Mouse (Mus musculus) urinary bladder, postnatal 4 days (tissue): ENCODE data around the gene Lurap1.
A peak's percentile ranks its signal among the peaks of the same experiment; 100 is the strongest.

Experiments used
- DNase-seq, 2 experiments: peaks; one replicate each; pipeline ENCODE4 v3.0.0; 2021 to 2022; ENCODE audit warnings: low spot score in 2 of 2

The Lurap1 gene

GRCm38 (mm10) chr4:116160769-116161168, 9.6 kb upstream of the Lurap1 start:
- no peak for DNase-seq

DNA sequence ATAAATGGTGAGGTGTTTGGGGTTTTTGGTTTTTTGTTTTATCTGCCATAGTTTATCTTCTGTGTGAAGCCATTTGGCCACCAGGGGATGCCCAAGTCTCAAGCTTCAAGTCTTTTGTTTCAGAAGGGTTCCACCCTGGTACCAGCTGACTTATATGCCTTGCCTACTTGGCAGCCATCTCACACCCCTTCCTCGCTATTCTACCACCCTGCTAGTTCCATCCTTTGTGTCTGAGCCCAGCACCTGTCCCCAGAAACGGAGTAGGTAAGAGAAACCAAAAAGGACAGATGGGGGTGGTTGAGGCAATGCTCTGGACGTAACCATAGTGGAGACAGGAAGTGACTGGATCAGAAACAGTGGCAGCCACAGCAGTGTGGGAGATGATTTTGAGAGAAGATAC, 8.8 kb upstream of the Lurap1 start:
- no peak for DNase-seq

DNA sequence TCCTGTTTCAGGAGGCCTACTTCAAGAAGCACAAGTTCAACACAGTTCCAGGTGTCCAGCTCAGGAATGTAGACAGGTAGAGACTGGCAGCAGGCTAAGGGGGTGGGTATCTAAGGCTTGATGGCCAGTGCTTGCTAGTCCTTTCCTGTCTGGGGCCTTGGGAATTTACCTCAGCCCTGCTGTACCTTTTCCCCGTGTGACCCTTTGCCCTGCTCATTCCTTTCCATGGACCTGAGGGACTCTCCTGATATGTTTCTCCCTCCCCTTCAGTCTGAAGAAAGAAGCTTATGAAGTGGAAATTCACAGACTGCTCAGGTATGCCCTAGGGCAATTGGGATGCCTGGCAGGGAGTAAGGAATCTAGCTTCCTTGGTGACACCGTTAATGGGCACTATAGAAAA, 6.7 kb upstream of the Lurap1 start:
- DNase-seq: no peak

DNA sequence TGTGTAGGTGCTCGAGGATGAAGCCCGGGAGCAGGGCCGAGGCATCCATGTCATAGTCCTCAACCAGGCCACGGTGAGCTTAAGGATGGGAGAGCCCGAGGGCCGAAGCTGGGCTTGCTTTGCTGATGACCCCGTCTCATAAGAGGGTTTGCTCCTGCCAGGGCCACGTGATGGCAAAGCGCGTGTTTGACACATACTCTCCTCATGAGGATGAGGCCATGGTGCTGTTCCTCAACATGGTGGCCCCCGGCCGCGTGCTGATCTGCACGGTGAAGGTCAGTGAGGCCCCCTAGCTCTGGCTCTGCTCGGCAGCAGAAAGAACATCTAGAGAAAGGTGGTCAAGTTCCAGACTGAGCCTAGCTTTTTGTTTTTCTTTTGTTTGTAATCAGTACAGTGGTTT, 1.6 kb upstream of the Lurap1 start:
- no peak for DNase-seq

DNA sequence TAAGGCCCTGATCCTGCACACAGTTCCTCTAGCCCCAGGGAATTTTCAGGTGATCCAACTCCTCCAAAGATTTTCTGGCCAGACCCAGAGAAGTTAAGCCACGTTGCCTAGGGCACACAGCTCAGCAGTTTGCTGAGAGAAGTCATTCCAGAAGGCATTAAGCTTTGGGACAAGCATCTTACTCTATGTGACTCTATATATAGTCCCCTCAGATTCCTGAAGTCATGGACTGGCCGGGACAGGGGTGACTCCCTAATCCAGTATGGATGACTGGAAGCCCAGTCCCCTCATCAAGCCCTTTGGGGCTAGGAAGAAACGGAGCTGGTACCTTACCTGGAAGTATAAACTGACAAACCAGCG, 296 bp downstream of the Lurap1 start:
- DNase-seq: no peak

DNA sequence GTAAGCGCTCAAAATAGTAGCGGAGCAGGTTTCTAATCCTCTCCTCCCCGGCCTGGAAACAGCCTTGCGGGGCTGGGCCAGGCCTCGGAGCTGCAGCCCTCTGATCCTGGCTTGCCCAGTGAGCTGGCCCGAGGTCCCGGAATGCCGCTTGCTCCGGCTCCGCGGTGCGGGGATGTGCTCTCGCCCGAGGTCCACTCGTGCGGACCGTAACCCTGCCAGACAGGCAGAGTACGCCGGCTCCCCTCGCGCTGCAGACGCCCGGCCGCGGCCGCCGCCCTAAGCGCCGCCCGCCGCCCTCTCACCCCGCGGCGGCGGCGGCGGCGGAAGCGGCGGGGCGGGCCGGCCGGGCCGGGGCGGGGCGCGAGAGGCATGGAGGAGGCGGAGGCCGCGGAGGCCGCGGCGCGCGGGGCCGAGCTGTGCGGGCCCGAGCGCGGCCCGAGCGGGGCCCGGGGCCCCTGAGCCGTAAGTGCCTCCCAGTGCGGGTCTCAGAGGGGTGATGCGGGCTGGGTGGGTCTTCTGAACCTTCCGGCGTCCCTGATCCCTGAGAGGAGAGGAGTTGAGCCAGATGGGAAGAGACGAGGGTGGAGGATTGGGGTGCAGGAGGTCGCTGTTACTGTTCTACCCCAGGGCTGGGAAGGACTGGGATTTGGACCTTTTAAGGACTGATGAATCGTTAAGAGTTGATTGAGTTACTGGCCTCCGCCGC, 829 bp downstream of the Lurap1 start:
- peak in 1 of 2 experiments; percentile 62 for DNase-seq

DNA sequence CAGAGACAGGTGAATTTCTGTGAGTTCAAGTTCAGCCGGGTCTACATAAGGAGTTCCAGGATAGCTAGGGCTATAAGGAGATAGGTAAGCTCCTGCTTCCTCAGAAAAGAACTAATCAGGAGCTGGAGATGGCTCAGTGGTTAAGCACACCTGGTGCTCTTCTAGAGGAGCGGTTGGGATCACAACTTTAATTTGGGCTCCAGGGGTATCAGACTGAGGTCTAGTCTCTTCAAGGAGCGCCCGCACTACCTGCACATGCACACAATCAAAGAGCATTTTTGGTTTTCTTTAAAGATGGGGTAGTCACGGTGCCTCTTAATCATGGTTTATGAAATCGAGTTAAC, 1.4 kb downstream of the Lurap1 start:
- DNase-seq: no peak

GRCm38 (mm10) chr4:116143891-116144717, 7.0 kb downstream of the Lurap1 start:
- DNase-seq: peak; percentile 47 to 68

GRCm38 (mm10) chr4:116143317-116143811, 7.8 kb downstream of the Lurap1 start:
- DNase-seq: no peak

DNA sequence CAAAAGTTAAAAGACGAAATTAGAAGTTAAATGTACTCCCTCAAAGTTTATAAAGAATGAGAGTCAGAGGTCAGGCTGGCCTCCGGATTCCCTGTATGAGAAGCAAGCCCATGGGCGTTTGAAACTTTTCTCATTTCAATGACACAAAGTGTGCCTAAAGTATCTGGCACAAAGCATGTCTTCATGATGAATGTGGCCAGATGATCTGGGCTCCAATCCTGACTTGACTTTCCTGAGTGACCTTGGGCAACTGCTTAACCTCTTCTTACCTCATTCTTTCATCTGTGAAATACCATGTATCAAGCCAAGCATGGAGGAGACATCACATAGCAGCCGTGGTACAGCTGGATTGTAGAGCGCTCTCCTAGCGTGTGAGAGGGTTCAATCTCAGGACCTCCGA, 8.9 kb downstream of the Lurap1 start:
- no peak for DNase-seq

- DNase-seq: no peak
Observed at GRCm38 (mm10) chr4:116141736-116142135, 9.4 kb downstream of the Lurap1 start.

- no peak for DNase-seq
Observed at GRCm38 (mm10) chr4:116140801-116141574, 10.2 kb downstream of the Lurap1 start.

DNA sequence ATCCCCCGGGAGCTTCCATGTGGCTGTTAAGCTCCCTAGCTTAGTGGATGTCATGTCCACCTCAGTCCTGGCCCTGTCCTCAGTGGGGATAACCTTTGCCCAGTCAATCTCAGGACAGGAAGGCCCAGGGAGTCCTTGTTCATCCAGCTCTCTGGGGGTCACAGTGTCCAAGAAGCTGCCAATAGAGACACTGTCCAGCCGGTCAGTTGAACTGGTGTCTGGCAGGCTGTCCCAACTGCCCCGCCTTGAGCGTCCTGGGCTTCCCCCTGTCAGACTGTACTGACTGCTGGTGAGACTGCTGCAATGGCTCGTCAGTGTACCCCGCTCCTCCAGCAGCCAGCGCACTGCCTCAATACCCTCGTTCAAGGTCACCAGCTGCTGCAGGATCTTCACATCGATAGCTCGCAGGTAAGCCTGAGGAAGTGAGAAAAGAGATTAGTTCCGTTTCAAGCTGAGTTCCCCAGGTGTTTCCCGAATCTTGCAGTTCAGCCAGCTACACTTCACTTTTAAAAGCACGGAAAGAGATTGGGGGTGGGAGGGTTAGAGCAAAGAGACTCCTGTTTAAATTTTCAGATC, 13.6 kb downstream of the Lurap1 start:
- no peak for DNase-seq

GRCm38 (mm10) chr4:116134990-116135389, 16.1 kb downstream of the Lurap1 start:
- DNase-seq: no peak

GRCm38 (mm10) chr4:116133126-116133525, 18.0 kb downstream of the Lurap1 start:
- no peak for DNase-seq

GRCm38 (mm10) chr4:116127956-116128355, 23.2 kb downstream of the Lurap1 start:
- DNase-seq: no peak

GRCm38 (mm10) chr4:116125803-116126386, 25.2 kb downstream of the Lurap1 start:
- no peak for DNase-seq

- peak; percentile 74 to 83 for DNase-seq
Observed at GRCm38 (mm10) chr4:116123602-116124519, 27.3 kb downstream of the Lurap1 start, which contains the start of the genes Rad54l and Pomgnt1. Rad54l (minus strand) TSS chr4:116123690. Pomgnt1 (plus strand) TSS chr4:116123840.

DNA sequence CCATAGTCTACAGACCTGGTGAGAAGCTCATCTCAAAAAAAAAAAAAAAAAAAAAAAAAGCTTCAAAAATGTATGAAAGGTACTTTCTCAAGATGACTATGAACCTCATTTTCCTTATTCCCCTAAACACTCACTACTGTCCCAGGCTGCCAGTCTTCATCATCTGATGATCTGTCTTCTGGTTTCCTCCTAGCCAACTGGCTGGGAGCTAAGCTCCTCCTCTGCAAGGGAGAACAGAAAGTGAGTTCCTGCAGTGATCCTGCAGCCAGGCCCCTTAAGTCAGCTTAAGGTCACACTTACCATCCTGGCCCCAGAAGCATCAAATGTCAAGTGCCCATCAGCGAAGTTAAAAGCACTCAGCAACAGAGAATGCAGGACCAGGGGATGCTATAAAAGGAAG, 28.4 kb downstream of the Lurap1 start:
- DNase-seq: no peak

- DNase-seq: no peak
Observed at GRCm38 (mm10) chr4:116111486-116111885, 39.7 kb downstream of the Lurap1 start.
